Mouse (Mus musculus): Measurements from ENCODE around the gene Cope. TPM values are rescaled to one million over a fixed set of nuclear protein-coding genes. Genes with fewer than 3 reads are reported as not detected.

The Cope gene
- total and polyA plus RNA-seq, 3 experiments: 134 to 243 (median 191) TPM

GRCm38 (mm10) chr8:70286737-70287136 lies 15.6 kb upstream of the Cope start:
- no peaks in the 10 kb centered on the region for H3K79me2 ChIP-seq (replicated peaks; ENCODE audit: control insufficient read depth, extremely low read depth, insufficient read depth, poor library complexity, severe bottlenecking)
- peaks cover 5 to 13% of the 10 kb centered on the region in 2 experiments for H3K4me1 ChIP-seq (ENCODE audit: control insufficient read depth in 1 of 2, insufficient read depth in 2 of 2)
- TF ChIP-seq SIN3A (IDR thresholded peaks at IDR 0.05; ENCODE audit: low read length) (no peak), CTCF (conservative IDR thresholded peaks at IDR 0.05 in 1 of 2, IDR thresholded peaks at IDR 0.05 in 1 of 2; ENCODE audit: low read depth in 2 of 2, low read length in 2 of 2) (peak; percentile 23 to 49; a peak in 3 of 4 replicates), CHD1 (IDR thresholded peaks at IDR 0.05; ENCODE audit: low read depth, low read length) (no peak), JUN (IDR thresholded peaks at IDR 0.05; ENCODE audit: insufficient read depth, low read depth, low read length) (no peak), SMC3 (IDR thresholded peaks at IDR 0.05; ENCODE audit: low read depth, low read length) (no peak), USF1 (IDR thresholded peaks at IDR 0.05; ENCODE audit: low read depth, low read length) (no peak), TBP (conservative IDR thresholded peaks at IDR 0.05; ENCODE audit: low read depth, low read length) (no peak), MXI1 (IDR thresholded peaks at IDR 0.05; ENCODE audit: low read depth, low read length) (no peak), TCF12 (IDR thresholded peaks at IDR 0.05; ENCODE audit: low read depth, low read length) (no peak)
- no peak overlapping the region for H3K9ac ChIP-seq (ENCODE audit: insufficient read depth, low read depth)
- H3K27me3 ChIP-seq (replicated peaks): no peaks in the 10 kb centered on the region
- no peak for DNase-seq (ENCODE audit: extremely low read depth)
- H3K36me3 ChIP-seq (replicated peaks in 1 of 2; ENCODE audit: control insufficient read depth in 1 of 2, insufficient read depth in 1 of 2, low read length in 1 of 2): peaks cover 29 to 62% of the 10 kb centered on the region in 2 experiments
- dilution Hi-C loops (cut with MboI; ENCODE audit: extremely low pct_ligation_motif_present, extremely low pct_unique_long_range_greater_than_20kb, low sequenced_read_pairs): no loop called here
- no peak overlapping the region for H3K4me2 ChIP-seq (ENCODE audit: insufficient read depth, low read depth, poor library complexity, severe bottlenecking)
- in situ Hi-C loops (cut with MboI; ENCODE audit: low pct_ligation_motif_present, low pct_unique_long_range_greater_than_20kb, low sequenced_read_pairs): no loop called here
- no peak overlapping the region for H3K27ac ChIP-seq (ENCODE audit: insufficient read depth, low read depth)
- H3K9me3 ChIP-seq (replicated peaks; ENCODE audit: low read length): peaks cover 3% of the 10 kb centered on the region
- no peak overlapping the region for H3K4me3 ChIP-seq (replicated peaks in 1 of 3; ENCODE audit: low read depth in 2 of 3, low read length in 2 of 3, poor library complexity in 1 of 3)

- in situ Hi-C loops (cut with MboI; ENCODE audit: low pct_ligation_motif_present, low pct_unique_long_range_greater_than_20kb, low sequenced_read_pairs) (no loop called here), dilution Hi-C loops (cut with MboI; ENCODE audit: extremely low pct_ligation_motif_present, extremely low pct_unique_long_range_greater_than_20kb, low sequenced_read_pairs) (no loop called here)
- no peaks in the 10 kb centered on the region for H3K4me1 ChIP-seq (ENCODE audit: control insufficient read depth in 1 of 2, insufficient read depth in 2 of 2)
- no peaks in the 10 kb centered on the region for H3K79me2 ChIP-seq (replicated peaks; ENCODE audit: control insufficient read depth, extremely low read depth, insufficient read depth, poor library complexity, severe bottlenecking)
- no peak overlapping the region for H3K4me3 ChIP-seq (replicated peaks in 1 of 3; ENCODE audit: low read depth in 2 of 3, low read length in 2 of 3, poor library complexity in 1 of 3)
- H3K36me3 ChIP-seq (replicated peaks in 1 of 2; ENCODE audit: control insufficient read depth in 1 of 2, insufficient read depth in 1 of 2, low read length in 1 of 2): peaks cover 79 to 94% of the 10 kb centered on the region in 2 experiments
- H3K9ac ChIP-seq (ENCODE audit: insufficient read depth, low read depth): no peak overlapping the region
- no peaks in the 10 kb centered on the region for H3K9me3 ChIP-seq (replicated peaks; ENCODE audit: low read length)
- TF ChIP-seq USF1 (IDR thresholded peaks at IDR 0.05; ENCODE audit: low read depth, low read length) (no peak), TCF12 (IDR thresholded peaks at IDR 0.05; ENCODE audit: low read depth, low read length) (no peak), CHD1 (IDR thresholded peaks at IDR 0.05; ENCODE audit: low read depth, low read length) (no peak), MXI1 (IDR thresholded peaks at IDR 0.05; ENCODE audit: low read depth, low read length) (no peak), HCFC1 (IDR thresholded peaks at IDR 0.05; ENCODE audit: low read depth, low read length) (no peak), KAT2A (IDR thresholded peaks at IDR 0.05; ENCODE audit: insufficient replicate concordance, low read length) (no peak), JUN (IDR thresholded peaks at IDR 0.05; ENCODE audit: insufficient read depth, low read depth, low read length) (no peak), POLR2AphosphoS2 (IDR thresholded peaks at IDR 0.05; ENCODE audit: low read depth, low read length) (no peak), ZNF384 (IDR thresholded peaks at IDR 0.05; ENCODE audit: low read depth, low read length) (no peak), RAD21 (IDR thresholded peaks at IDR 0.05; ENCODE audit: low read depth, low read length) (no peak)
- DNase-seq (ENCODE audit: extremely low read depth): no peak
- H3K27me3 ChIP-seq (replicated peaks): no peaks in the 10 kb centered on the region
- no peak overlapping the region for H3K27ac ChIP-seq (ENCODE audit: insufficient read depth, low read depth)
- no peak overlapping the region for H3K4me2 ChIP-seq (ENCODE audit: insufficient read depth, low read depth, poor library complexity, severe bottlenecking)
Observed at GRCm38 (mm10) chr8:70293988-70294405, 8.3 kb upstream of the Cope start.
